Mouse (Mus musculus) heart, embryonic 14.5 days (tissue): Measurements from ENCODE around the gene Raf1. TPM values are rescaled to one million over a fixed set of nuclear protein-coding genes. Genes with fewer than 3 reads are reported as not detected.

Experiments used
- ATAC-seq: fragments of 200-750 bp; cut with Nextera tagmentation; 2 replicates; pipeline ENCODE4 v1.8.0; 2017; ENCODE audit warnings: low read depth, moderate TSS enrichment; ENCODE audit not compliant: insufficient number of reproducible peaks, insufficient read depth, low FRiP score
- H3K27ac ChIP-seq, 2 experiments: fragments of 200-500 bp in 1 of 2; fragments of 300-500 bp in 1 of 2; sonication (generic) in 1 of 2; replicated peaks in 1 of 2; 2 replicates each; pipeline ENCODE4 v1.5.1; 2012 to 2014; ENCODE audit warnings: low read depth in 2 of 2, low read length in 2 of 2, control low read depth in 1 of 2, mild to moderate bottlenecking in 1 of 2, mixed read lengths in 1 of 2; ENCODE audit not compliant: control insufficient read depth in 1 of 2, insufficient read depth in 1 of 2
- H3K27me3 ChIP-seq: fragments of 300-500 bp; sonication (generic); 2 replicates; pipeline ENCODE4 v1.6.1; 2014; ENCODE audit warnings: mild to moderate bottlenecking, low read length, control low read depth; ENCODE audit not compliant: control insufficient read depth, insufficient read depth
- H3K36me3 ChIP-seq: fragments of 300-500 bp; sonication (generic); 2 replicates; pipeline ENCODE4 v1.6.1; 2014; ENCODE audit warnings: mild to moderate bottlenecking, control low read depth, low read length, mixed read lengths; ENCODE audit not compliant: control insufficient read depth, insufficient read depth
- H3K4me1 ChIP-seq, 2 experiments: fragments of 200-500 bp in 1 of 2; fragments of 300-500 bp in 1 of 2; sonication (generic) in 1 of 2; 2 replicates each; pipeline ENCODE4 v1.6.1; 2012 to 2014; ENCODE audit warnings: low read length in 2 of 2, control low read depth in 1 of 2, mixed read lengths in 1 of 2; ENCODE audit not compliant: control insufficient read depth in 2 of 2, insufficient read depth in 2 of 2
- H3K4me2 ChIP-seq: fragments of 300-500 bp; sonication (generic); 2 replicates; pipeline ENCODE4 v1.6.1; 2014; ENCODE audit warnings: mild to moderate bottlenecking, low read length
- H3K4me3 ChIP-seq, 2 experiments: fragments of 200-500 bp in 1 of 2; fragments of 300-500 bp in 1 of 2; sonication (generic) in 1 of 2; 2 replicates each; pipeline ENCODE4 v1.5.1; 2012 to 2014; ENCODE audit warnings: low read length in 2 of 2, mild to moderate bottlenecking in 2 of 2, control low read depth in 1 of 2, low read depth in 1 of 2, moderate library complexity in 1 of 2; ENCODE audit not compliant: control insufficient read depth in 1 of 2, insufficient read depth in 1 of 2
- H3K9ac ChIP-seq: fragments of 300-500 bp; sonication (generic); 2 replicates; pipeline ENCODE4 v1.6.1; 2014; ENCODE audit warnings: mild to moderate bottlenecking, low read length
- H3K9me3 ChIP-seq: fragments of 300-500 bp; sonication (generic); 2 replicates; pipeline ENCODE4 v1.6.1; 2016; ENCODE audit warnings: low read length, control low read depth; ENCODE audit not compliant: control insufficient read depth
- WGBS: fragments of 180-500 bp; shearing (Covaris S2); extraction: QIAGEN DNeasy Blood & Tissue Kit; methylation state at CpG from one replicate; pipeline ENCODE4 v1.1.7; 2014; 5-methylcytosine and 5-hydroxymethylcytosine counted together
- polyA plus RNA-seq: library from polyadenylated mRNA; unstranded; fragments of >200 nt; fragmentation: Nextera tagmentation; extraction: Ambion mirVana; gene quantifications from 2 replicates; pipeline ENCODE4 v1.2.1, GENCODE M21; 2014

The Raf1 gene
- polyA plus RNA-seq, 1 experiment from 2014 or later = 131 TPM

GRCm38 (mm10) chr6:115700778-115701177 is 24.3 kb upstream of the Raf1 start:
- H3K4me2 ChIP-seq = no peak overlapping the region
- no peaks in the 10 kb centered on the region for H3K36me3 ChIP-seq
- H3K4me3 ChIP-seq = no peak overlapping the region
- no peak for ATAC-seq
- no peak overlapping the region for H3K27ac ChIP-seq
- no peak overlapping the region for H3K9ac ChIP-seq
- peaks cover 6 to 16% of the 10 kb centered on the region in 2 experiments for H3K4me1 ChIP-seq
- WGBS = 85% methylated on average over 1 of the region's 1 CpGs
- H3K27me3 ChIP-seq = no peaks in the 10 kb centered on the region
- no peaks in the 10 kb centered on the region for H3K9me3 ChIP-seq

GRCm38 (mm10) chr6:115698699-115699098 is 22.3 kb upstream of the Raf1 start:
- no peak for ATAC-seq
- H3K4me3 ChIP-seq = no peak overlapping the region
- WGBS = 79% methylated on average over 4 of the region's 4 CpGs
- no peak overlapping the region for H3K27ac ChIP-seq
- H3K36me3 ChIP-seq = no peaks in the 10 kb centered on the region
- no peak overlapping the region for H3K4me2 ChIP-seq
- no peaks in the 10 kb centered on the region for H3K27me3 ChIP-seq
- no peak overlapping the region for H3K9ac ChIP-seq
- H3K9me3 ChIP-seq = no peaks in the 10 kb centered on the region
- peaks cover 19 to 33% of the 10 kb centered on the region in 2 experiments for H3K4me1 ChIP-seq

- Histone ChIP-seq H3K4me2 (no peak overlapping the region), H3K27me3 (no peaks in the 10 kb centered on the region), H3K36me3 (no peaks in the 10 kb centered on the region), H3K9me3 (no peaks in the 10 kb centered on the region), H3K9ac (no peak overlapping the region), H3K4me1 (peaks cover 19 to 35% of the 10 kb centered on the region in 2 experiments), H3K27ac (peak overlapping the region in 1 of 2 experiments; percentile 45; a peak in 2 of 4 replicates), H3K4me3 (no peak overlapping the region)
- 53% methylated on average over 17 of the region's 17 CpGs for WGBS
- no peak for ATAC-seq
These were observed 21.5 kb upstream of the Raf1 start for GRCm38 (mm10) chr6:115697739-115698558.

- ATAC-seq = no peak
- peak overlapping the region in 1 of 2 experiments; percentile 100; a peak in 2 of 4 replicates for H3K27ac ChIP-seq
- 81% methylated on average over 7 of the region's 7 CpGs for WGBS
- peaks cover 21 to 39% of the 10 kb centered on the region in 2 experiments for H3K4me1 ChIP-seq
- no peaks in the 10 kb centered on the region for H3K36me3 ChIP-seq
- no peak overlapping the region for H3K9ac ChIP-seq
- no peaks in the 10 kb centered on the region for H3K9me3 ChIP-seq
- H3K4me2 ChIP-seq = no peak overlapping the region
- H3K4me3 ChIP-seq = no peak overlapping the region
- no peaks in the 10 kb centered on the region for H3K27me3 ChIP-seq
These were observed 20.3 kb upstream of the Raf1 start for GRCm38 (mm10) chr6:115696707-115697215.

GRCm38 (mm10) chr6:115695124-115695523 is 18.7 kb upstream of the Raf1 start:
- Histone ChIP-seq H3K27ac (peak overlapping the region; percentile 98 to 100), H3K9me3 (no peaks in the 10 kb centered on the region), H3K4me2 (peak overlapping the region; percentile 68), H3K27me3 (no peaks in the 10 kb centered on the region), H3K9ac (peak overlapping the region; percentile 82), H3K4me3 (peak overlapping the region; percentile 7 to 23; a peak in 3 of 4 replicates), H3K36me3 (no peaks in the 10 kb centered on the region), H3K4me1 (peaks cover 21 to 39% of the 10 kb centered on the region in 2 experiments)
- WGBS = 12% methylated on average over 7 of the region's 7 CpGs
- peak; percentile 86 for ATAC-seq

GRCm38 (mm10) chr6:115694441-115694842 is 18.0 kb upstream of the Raf1 start:
- peak overlapping the region; percentile 98 to 100 for H3K27ac ChIP-seq

GRCm38 (mm10) chr6:115692963-115693730 is 16.7 kb upstream of the Raf1 start:
- Histone ChIP-seq H3K4me2 (no peak overlapping the region), H3K4me3 (no peak overlapping the region), H3K9me3 (no peaks in the 10 kb centered on the region), H3K4me1 (peaks cover 21 to 37% of the 10 kb centered on the region in 2 experiments), H3K27ac (peak overlapping the region; percentile 21 to 100), H3K9ac (no peak overlapping the region), H3K36me3 (no peaks in the 10 kb centered on the region), H3K27me3 (no peaks in the 10 kb centered on the region)
- ATAC-seq = no peak
- 70% methylated on average over 5 of the region's 5 CpGs for WGBS

More at GRCm38 (mm10) chr6:115694441-115694842, 18.0 kb upstream of the Raf1 start:
- ATAC-seq = peak; percentile 84
- 13% methylated on average over 9 of the region's 9 CpGs for WGBS
- H3K27me3 ChIP-seq = no peaks in the 10 kb centered on the region
- peaks cover 21 to 39% of the 10 kb centered on the region in 2 experiments for H3K4me1 ChIP-seq
- peak overlapping the region; percentile 68 for H3K4me2 ChIP-seq
- peak overlapping the region; percentile 82 for H3K9ac ChIP-seq
- H3K36me3 ChIP-seq = no peaks in the 10 kb centered on the region
- no peaks in the 10 kb centered on the region for H3K9me3 ChIP-seq
- H3K4me3 ChIP-seq = peak overlapping the region; percentile 7 to 23; a peak in 3 of 4 replicates
